Mouse (Mus musculus): ENCODE measurements around the gene Foxp1. TPM values are rescaled to one million over a fixed set of nuclear protein-coding genes. Genes with fewer than 3 reads are reported as not detected.

The Foxp1 gene
- polyA plus RNA-seq, 1 experiment from 2014 or later, result 45.3 TPM

DNA sequence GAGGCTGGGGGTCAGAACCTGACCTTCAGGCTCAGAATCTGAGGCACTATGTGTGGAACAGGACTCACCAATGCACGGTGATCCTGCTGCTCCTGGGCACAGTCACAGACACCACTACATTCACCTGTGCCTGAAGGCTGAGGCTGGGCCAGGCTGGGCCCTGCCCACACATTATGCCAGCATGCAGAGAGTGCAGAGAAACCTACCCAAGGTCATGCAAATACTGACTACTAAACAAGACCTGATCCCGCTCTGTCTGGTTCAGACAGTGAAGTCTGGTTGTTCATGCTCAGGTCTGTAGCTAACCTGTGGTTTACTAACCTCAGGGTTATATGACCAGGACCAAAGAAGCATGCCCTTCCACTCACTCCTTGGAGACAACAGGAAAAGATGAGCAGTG is 19.8 kb downstream of the Foxp1 start:
- no peak for TF ChIP-seq CTCF (IDR thresholded peaks at IDR 0.05; ENCODE audit: low read depth)
- H3K9ac ChIP-seq (ENCODE audit: low read depth, low read length), result no peak overlapping the region
- no peak overlapping the region for H3K27ac ChIP-seq (ENCODE audit: low read depth, low read length)
- peaks cover 21% of the 10 kb centered on the region for H3K36me3 ChIP-seq (ENCODE audit: control insufficient read depth, insufficient read depth)
- no peak overlapping the region for H3K4me3 ChIP-seq (ENCODE audit: low read depth, low read length)
- ATAC-seq, result no peak
- no peak overlapping the region for H3K4me2 ChIP-seq (replicated peaks; ENCODE audit: low read depth)
- no peaks in the 10 kb centered on the region for H3K27me3 ChIP-seq (replicated peaks; ENCODE audit: control insufficient read depth, insufficient read depth, low read length)
- 76% methylated on average over 2 of the region's 2 CpGs for WGBS
- H3K9me3 ChIP-seq (ENCODE audit: control insufficient read depth), result no peaks in the 10 kb centered on the region
- 0 out of 2 replicates have a peak, but pooled peaks cover 3% of the 10 kb centered on the region for H3K4me1 ChIP-seq (replicated peaks; ENCODE audit: control insufficient read depth, insufficient read depth, low read length)

DNA sequence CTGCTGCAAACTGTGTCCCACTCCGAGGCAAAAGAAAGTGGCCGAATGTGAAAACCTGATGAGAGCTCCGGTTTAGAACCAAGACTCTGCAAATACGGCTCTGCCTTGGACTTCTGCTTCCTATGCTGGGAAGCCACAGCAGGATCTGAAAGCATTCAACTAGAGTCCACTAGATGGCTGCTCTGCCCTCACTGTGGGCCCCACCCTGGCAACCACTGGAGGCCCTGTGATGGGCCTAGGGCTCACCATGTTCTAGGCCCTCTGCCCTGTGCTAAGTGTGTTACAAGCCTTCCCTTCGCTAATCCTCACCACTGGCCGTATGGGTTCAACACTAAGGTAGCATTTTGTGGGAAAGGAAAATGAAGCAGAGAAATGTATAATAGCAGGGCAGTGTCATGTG is 20.2 kb downstream of the Foxp1 start:
- 82% methylated on average over 6 of the region's 6 CpGs for WGBS
- no peak overlapping the region for H3K27ac ChIP-seq (ENCODE audit: low read depth, low read length)
- ATAC-seq, result 0 out of 2 replicates have a peak, but pooled peaks have one; percentile 31
- H3K27me3 ChIP-seq (replicated peaks; ENCODE audit: control insufficient read depth, insufficient read depth, low read length), result no peaks in the 10 kb centered on the region
- no peak overlapping the region for H3K4me2 ChIP-seq (replicated peaks; ENCODE audit: low read depth)
- H3K9me3 ChIP-seq (ENCODE audit: control insufficient read depth), result no peaks in the 10 kb centered on the region
- no peak overlapping the region for H3K4me3 ChIP-seq (ENCODE audit: low read depth, low read length)
- peaks cover 21% of the 10 kb centered on the region for H3K36me3 ChIP-seq (ENCODE audit: control insufficient read depth, insufficient read depth)
- no peak overlapping the region for H3K9ac ChIP-seq (ENCODE audit: low read depth, low read length)
- H3K4me1 ChIP-seq (replicated peaks; ENCODE audit: control insufficient read depth, insufficient read depth, low read length), result 0 out of 2 replicates have a peak, but pooled peaks cover 3% of the 10 kb centered on the region
- TF ChIP-seq CTCF (IDR thresholded peaks at IDR 0.05; ENCODE audit: low read depth), result peak; percentile 52

DNA sequence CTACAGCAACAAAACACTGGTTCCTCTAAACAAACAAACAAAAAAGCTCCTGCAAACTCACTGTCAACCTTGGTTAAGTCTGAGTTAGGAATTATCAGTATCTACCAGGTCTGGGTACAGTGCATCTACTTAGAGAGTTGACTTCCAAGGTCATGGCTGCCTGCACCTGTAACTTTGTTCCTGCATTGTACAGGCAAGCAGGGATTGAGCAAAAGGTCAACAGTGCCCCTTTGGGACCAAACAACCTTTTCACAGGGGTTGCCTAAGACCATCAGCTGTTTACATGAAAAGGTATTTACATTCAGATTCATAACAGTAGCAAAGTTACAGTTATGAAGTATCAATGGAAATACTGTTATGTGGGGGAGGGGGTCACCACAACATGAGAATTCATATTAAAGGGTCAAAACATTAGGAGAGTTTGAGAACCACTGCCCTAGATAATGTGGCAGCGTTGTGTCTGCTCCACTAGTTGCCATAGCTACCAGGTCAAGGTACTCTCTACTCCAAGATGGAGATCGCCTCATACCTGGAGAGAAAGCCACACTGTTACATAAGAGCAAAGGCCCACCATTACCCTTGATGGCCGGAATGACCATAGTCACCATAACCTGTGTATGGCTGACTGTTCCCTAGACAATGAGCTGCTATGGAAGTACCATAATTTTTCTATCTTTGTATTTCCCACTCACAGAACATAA is 21.8 kb downstream of the Foxp1 start:
- TF ChIP-seq CTCF (IDR thresholded peaks at IDR 0.05; ENCODE audit: low read depth), result no peak
- H3K4me2 ChIP-seq (replicated peaks; ENCODE audit: low read depth), result no peak overlapping the region
- H3K4me1 ChIP-seq (replicated peaks; ENCODE audit: control insufficient read depth, insufficient read depth, low read length), result 0 out of 2 replicates have a peak, but pooled peaks cover 3% of the 10 kb centered on the region
- H3K4me3 ChIP-seq (ENCODE audit: low read depth, low read length), result no peak overlapping the region
- no peaks in the 10 kb centered on the region for H3K27me3 ChIP-seq (replicated peaks; ENCODE audit: control insufficient read depth, insufficient read depth, low read length)
- WGBS, result 85% methylated on average over 3 of the region's 3 CpGs
- no peaks in the 10 kb centered on the region for H3K9me3 ChIP-seq (ENCODE audit: control insufficient read depth)
- no peak for ATAC-seq
- no peak overlapping the region for H3K27ac ChIP-seq (ENCODE audit: low read depth, low read length)
- H3K36me3 ChIP-seq (ENCODE audit: control insufficient read depth, insufficient read depth), result peaks cover 12% of the 10 kb centered on the region; the same call in 1 of the 2 replicates
- no peak overlapping the region for H3K9ac ChIP-seq (ENCODE audit: low read depth, low read length)

DNA sequence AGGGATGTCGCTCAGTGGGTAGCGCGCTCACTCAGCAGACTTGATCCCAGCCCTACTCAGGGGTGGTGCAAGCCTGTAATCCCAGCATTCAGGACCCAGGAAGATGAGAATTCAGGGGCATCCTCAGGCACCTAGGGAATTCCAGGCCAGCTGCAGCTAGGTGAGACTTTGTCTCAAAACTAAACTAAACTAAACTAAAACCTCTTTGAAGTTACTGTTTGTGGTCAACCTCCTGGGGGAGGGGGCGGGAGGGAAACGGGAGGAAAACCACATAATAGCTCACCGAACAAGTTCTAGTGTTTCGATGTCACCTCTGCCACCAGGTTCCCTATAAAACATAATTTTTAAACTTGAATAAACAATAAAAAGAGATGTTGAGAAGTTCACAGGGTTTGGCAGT is 24.4 kb downstream of the Foxp1 start:
- 0 out of 2 replicates have a peak, but pooled peaks cover 3% of the 10 kb centered on the region for H3K4me1 ChIP-seq (replicated peaks; ENCODE audit: control insufficient read depth, insufficient read depth, low read length)
- no peak overlapping the region for H3K9ac ChIP-seq (ENCODE audit: low read depth, low read length)
- H3K9me3 ChIP-seq (ENCODE audit: control insufficient read depth), result no peaks in the 10 kb centered on the region
- 88% methylated on average over 7 of the region's 7 CpGs for WGBS
- H3K27ac ChIP-seq (ENCODE audit: low read depth, low read length), result no peak overlapping the region
- H3K4me2 ChIP-seq (replicated peaks; ENCODE audit: low read depth), result no peak overlapping the region
- no peak overlapping the region for H3K4me3 ChIP-seq (ENCODE audit: low read depth, low read length)
- H3K36me3 ChIP-seq (ENCODE audit: control insufficient read depth, insufficient read depth), result 0 out of 2 replicates have a peak, but pooled peaks cover 4% of the 10 kb centered on the region
- no peaks in the 10 kb centered on the region for H3K27me3 ChIP-seq (replicated peaks; ENCODE audit: control insufficient read depth, insufficient read depth, low read length)
- TF ChIP-seq CTCF (IDR thresholded peaks at IDR 0.05; ENCODE audit: low read depth), result no peak
- ATAC-seq, result no peak

DNA sequence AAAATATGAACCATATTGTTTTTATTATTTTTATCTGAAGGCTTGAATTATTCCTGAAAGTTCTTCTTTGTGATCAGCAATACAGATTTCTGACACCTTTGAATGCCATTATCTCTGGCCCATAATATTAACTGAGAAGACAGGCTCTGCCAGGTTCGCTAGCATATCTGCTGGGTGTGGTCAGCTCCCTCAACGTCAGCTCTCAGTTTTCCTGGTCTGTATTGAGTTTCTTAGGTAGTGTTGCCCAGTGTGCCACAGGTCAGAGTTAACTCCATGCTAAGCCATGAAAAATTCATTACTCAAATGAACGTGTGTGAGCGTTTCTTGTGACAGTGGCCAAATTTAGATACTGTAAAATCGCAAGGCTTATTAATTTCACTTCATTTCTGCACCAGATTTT is 26.4 kb downstream of the Foxp1 start:
- Histone ChIP-seq H3K27ac (ENCODE audit: low read depth, low read length) (no peak overlapping the region), H3K36me3 (ENCODE audit: control insufficient read depth, insufficient read depth) (no peaks in the 10 kb centered on the region), H3K27me3 (replicated peaks; ENCODE audit: control insufficient read depth, insufficient read depth, low read length) (no peaks in the 10 kb centered on the region), H3K9ac (ENCODE audit: low read depth, low read length) (no peak overlapping the region), H3K4me2 (replicated peaks; ENCODE audit: low read depth) (no peak overlapping the region), H3K9me3 (ENCODE audit: control insufficient read depth) (no peaks in the 10 kb centered on the region), H3K4me1 (replicated peaks; ENCODE audit: control insufficient read depth, insufficient read depth, low read length) (peaks cover 2% of the 10 kb centered on the region; the same call in 1 of the 2 replicates), H3K4me3 (ENCODE audit: low read depth, low read length) (no peak overlapping the region)
- 36% methylated on average over 5 of the region's 5 CpGs for WGBS
- ATAC-seq, result no peak
- TF ChIP-seq CTCF (IDR thresholded peaks at IDR 0.05; ENCODE audit: low read depth), result no peak

DNA sequence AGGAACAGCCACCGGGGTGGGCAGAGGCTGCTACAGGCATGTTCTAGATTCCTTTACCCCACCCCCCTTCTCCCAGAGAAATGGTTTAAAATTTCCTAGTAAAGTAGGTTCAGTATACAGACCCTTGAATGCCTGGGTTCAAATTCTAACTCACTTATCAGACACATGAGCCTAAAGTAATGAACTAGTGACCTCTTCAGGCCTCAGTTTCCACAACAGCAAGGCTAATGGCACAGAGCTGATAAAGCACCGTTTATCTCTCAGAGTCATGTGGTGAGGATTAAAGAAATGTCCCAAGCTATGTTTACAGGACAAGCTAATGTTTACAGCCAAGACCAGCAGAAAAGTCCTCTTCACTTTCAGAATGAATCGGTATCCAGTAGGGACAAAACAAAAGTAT is 29.6 kb downstream of the Foxp1 start:
- Histone ChIP-seq H3K9me3 (ENCODE audit: control insufficient read depth) (no peaks in the 10 kb centered on the region), H3K4me3 (ENCODE audit: low read depth, low read length) (no peak overlapping the region), H3K4me2 (replicated peaks; ENCODE audit: low read depth) (peak overlapping the region; percentile 17; the same call in 1 of the 2 replicates), H3K27me3 (replicated peaks; ENCODE audit: control insufficient read depth, insufficient read depth, low read length) (no peaks in the 10 kb centered on the region), H3K4me1 (replicated peaks; ENCODE audit: control insufficient read depth, insufficient read depth, low read length) (peaks cover 5% of the 10 kb centered on the region; the same call in 1 of the 2 replicates), H3K36me3 (ENCODE audit: control insufficient read depth, insufficient read depth) (no peaks in the 10 kb centered on the region), H3K9ac (ENCODE audit: low read depth, low read length) (no peak overlapping the region), H3K27ac (ENCODE audit: low read depth, low read length) (no peak overlapping the region)
- 18% methylated on average over 3 of the region's 3 CpGs for WGBS
- ATAC-seq, result no peak
- peak; percentile 52 for TF ChIP-seq CTCF (IDR thresholded peaks at IDR 0.05; ENCODE audit: low read depth)

Measured in intestine, postnatal 0 days (tissue).